Mouse (Mus musculus): ENCODE results near the gene Shc3. TPM values are rescaled to one million over a fixed set of nuclear protein-coding genes. Genes with fewer than 3 reads are reported as not detected.

Gene Shc3
- total and polyA plus RNA-seq, 3 experiments: 0.15 to 0.40 TPM; not detected in 1

- no peak for TF ChIP-seq CHD1 (IDR thresholded peaks at IDR 0.05; ENCODE audit: low read depth, low read length)
- no peak for TF ChIP-seq PAX5 (IDR thresholded peaks at IDR 0.05; ENCODE audit: low read length)
- no peak for TF ChIP-seq ZKSCAN1 (IDR thresholded peaks at IDR 0.05; ENCODE audit: borderline replicate concordance, low read depth, low read length)
- TF ChIP-seq NRF1 (IDR thresholded peaks at IDR 0.05; ENCODE audit: low read depth, low read length): no peak
- no peak for TF ChIP-seq POLR2AphosphoS2 (IDR thresholded peaks at IDR 0.05; ENCODE audit: low read depth, low read length)
- TF ChIP-seq HCFC1 (IDR thresholded peaks at IDR 0.05; ENCODE audit: low read depth, low read length): no peak
- TF ChIP-seq ELF1 (IDR thresholded peaks at IDR 0.05; ENCODE audit: low read depth, low read length): no peak
- no peak for TF ChIP-seq ZNF384 (IDR thresholded peaks at IDR 0.05; ENCODE audit: low read depth, low read length)
- no peak for TF ChIP-seq USF2 (conservative IDR thresholded peaks at IDR 0.05; ENCODE audit: low read depth, low read length)
Observed at GRCm38 (mm10) chr13:51390398-51390797, 178.8 kb downstream of the Shc3 start.

GRCm38 (mm10) chr13:51387908-51388307 lies 181.3 kb downstream of the Shc3 start:
- in situ Hi-C loops (cut with MboI; ENCODE audit: low pct_ligation_motif_present, low pct_unique_long_range_greater_than_20kb, low sequenced_read_pairs): no loop called here
- H3K27ac ChIP-seq (ENCODE audit: insufficient read depth, low read depth): peak overlapping the region; percentile 79
- H3K27me3 ChIP-seq (replicated peaks): no peaks in the 10 kb centered on the region
- peak overlapping the region; percentile 69 for H3K4me2 ChIP-seq (ENCODE audit: insufficient read depth, low read depth, poor library complexity, severe bottlenecking)
- H3K4me1 ChIP-seq (ENCODE audit: control insufficient read depth in 1 of 2, insufficient read depth in 2 of 2): peaks cover 48 to 72% of the 10 kb centered on the region in 2 experiments
- H3K9ac ChIP-seq (ENCODE audit: insufficient read depth, low read depth): no peak overlapping the region
- no peaks in the 10 kb centered on the region for H3K36me3 ChIP-seq (replicated peaks in 1 of 2; ENCODE audit: control insufficient read depth in 1 of 2, insufficient read depth in 1 of 2, low read length in 1 of 2)
- H3K4me3 ChIP-seq (replicated peaks in 1 of 3; ENCODE audit: low read depth in 2 of 3, low read length in 2 of 3, poor library complexity in 1 of 3): no peak overlapping the region
- H3K9me3 ChIP-seq (replicated peaks; ENCODE audit: low read length): peaks cover 4% of the 10 kb centered on the region
- peak; percentile 95 for DNase-seq (ENCODE audit: extremely low read depth)
- no peaks in the 10 kb centered on the region for H3K79me2 ChIP-seq (replicated peaks; ENCODE audit: control insufficient read depth, extremely low read depth, insufficient read depth, poor library complexity, severe bottlenecking)
- dilution Hi-C loops (cut with MboI; ENCODE audit: extremely low pct_ligation_motif_present, extremely low pct_unique_long_range_greater_than_20kb, low sequenced_read_pairs): no loop called here
- TF ChIP-seq TCF12 (IDR thresholded peaks at IDR 0.05; ENCODE audit: low read depth, low read length) (peak; percentile 93), CHD1 (IDR thresholded peaks at IDR 0.05; ENCODE audit: low read depth, low read length) (no peak), POLR2AphosphoS2 (IDR thresholded peaks at IDR 0.05; ENCODE audit: low read depth, low read length) (no peak), MYC (IDR thresholded peaks at IDR 0.05; ENCODE audit: low read depth, low read length) (peak; percentile 15; the same call in 1 of the 2 replicates), MAFK (IDR thresholded peaks at IDR 0.05; ENCODE audit: insufficient replicate concordance, low read length) (no peak; the same call in 1 of the 2 replicates), KAT2A (IDR thresholded peaks at IDR 0.05; ENCODE audit: insufficient replicate concordance, low read length) (0 out of 2 replicates have a peak, but pooled peaks have one; percentile 33), USF1 (IDR thresholded peaks at IDR 0.05; ENCODE audit: low read depth, low read length) (no peak), ZMIZ1 (IDR thresholded peaks at IDR 0.05; ENCODE audit: low read depth, low read length) (no peak), ZKSCAN1 (IDR thresholded peaks at IDR 0.05; ENCODE audit: borderline replicate concordance, low read depth, low read length) (no peak), CTCF (conservative IDR thresholded peaks at IDR 0.05 in 1 of 2, IDR thresholded peaks at IDR 0.05 in 1 of 2; ENCODE audit: low read depth in 2 of 2, low read length in 2 of 2) (peak in 1 of 2 experiments; percentile 22; a peak in 1 of 4 replicates), EP300 (IDR thresholded peaks at IDR 0.05; ENCODE audit: low read length) (peak; percentile 88), ETS1 (conservative IDR thresholded peaks at IDR 0.05; ENCODE audit: low read depth, low read length) (peak; percentile 94), MAX (IDR thresholded peaks at IDR 0.05; ENCODE audit: low read length) (no peak), IRF4 (IDR thresholded peaks at IDR 0.05; ENCODE audit: low read depth, low read length) (peak; percentile 85), ZNF384 (IDR thresholded peaks at IDR 0.05; ENCODE audit: low read depth, low read length) (0 out of 2 replicates have a peak, but pooled peaks have one; percentile 24), TBP (conservative IDR thresholded peaks at IDR 0.05; ENCODE audit: low read depth, low read length) (peak; percentile 46; the same call in 1 of the 2 replicates), NRF1 (IDR thresholded peaks at IDR 0.05; ENCODE audit: low read depth, low read length) (0 out of 2 replicates have a peak, but pooled peaks have one; percentile 5), SMC3 (IDR thresholded peaks at IDR 0.05; ENCODE audit: low read depth, low read length) (0 out of 2 replicates have a peak, but pooled peaks have one; percentile 4), JUND (conservative IDR thresholded peaks at IDR 0.05; ENCODE audit: low read depth, low read length) (no peak), SIN3A (IDR thresholded peaks at IDR 0.05; ENCODE audit: low read length) (peak; percentile 81), BHLHE40 (IDR thresholded peaks at IDR 0.05; ENCODE audit: low read depth, low read length) (peak; percentile 83), JUN (IDR thresholded peaks at IDR 0.05; ENCODE audit: insufficient read depth, low read depth, low read length) (no peak), PAX5 (IDR thresholded peaks at IDR 0.05; ENCODE audit: low read length) (no peak), POLR2A (IDR thresholded peaks at IDR 0.05; ENCODE audit: low read depth, low read length) (no peak), HCFC1 (IDR thresholded peaks at IDR 0.05; ENCODE audit: low read depth, low read length) (no peak), GABPA (IDR thresholded peaks at IDR 0.05; ENCODE audit: insufficient replicate concordance, low read depth, low read length) (no peak), RCOR1 (conservative IDR thresholded peaks at IDR 0.05; ENCODE audit: low read depth, low read length) (no peak; the same call in 1 of the 2 replicates), ZC3H11A (IDR thresholded peaks at IDR 0.05; ENCODE audit: low read depth, low read length) (no peak), ELF1 (IDR thresholded peaks at IDR 0.05; ENCODE audit: low read depth, low read length) (peak; percentile 41; the same call in 1 of the 2 replicates), UBTF (IDR thresholded peaks at IDR 0.05; ENCODE audit: low read depth, low read length) (no peak)

More at GRCm38 (mm10) chr13:51390398-51390797, 178.8 kb downstream of the Shc3 start:
- H3K27ac ChIP-seq (ENCODE audit: insufficient read depth, low read depth): peak overlapping the region; percentile 80
- no peaks in the 10 kb centered on the region for H3K27me3 ChIP-seq (replicated peaks)
- H3K9me3 ChIP-seq (replicated peaks; ENCODE audit: low read length): peaks cover 15% of the 10 kb centered on the region
- dilution Hi-C loops (cut with MboI; ENCODE audit: extremely low pct_ligation_motif_present, extremely low pct_unique_long_range_greater_than_20kb, low sequenced_read_pairs) (no loop called here), in situ Hi-C loops (cut with MboI; ENCODE audit: low pct_ligation_motif_present, low pct_unique_long_range_greater_than_20kb, low sequenced_read_pairs) (loop anchor here (5.0 kb wide), 1 partner anchor 68 kb away; no protein-coding TSS in a partner anchor)
- no peak overlapping the region; the same call in 1 of the 2 replicates for H3K9ac ChIP-seq (ENCODE audit: insufficient read depth, low read depth)
- peaks cover 48 to 75% of the 10 kb centered on the region in 2 experiments for H3K4me1 ChIP-seq (ENCODE audit: control insufficient read depth in 1 of 2, insufficient read depth in 2 of 2)
- H3K4me2 ChIP-seq (ENCODE audit: insufficient read depth, low read depth, poor library complexity, severe bottlenecking): no peak overlapping the region
- H3K36me3 ChIP-seq (replicated peaks in 1 of 2; ENCODE audit: control insufficient read depth in 1 of 2, insufficient read depth in 1 of 2, low read length in 1 of 2): no peaks in the 10 kb centered on the region
- peak overlapping the region in 1 of 3 experiments; percentile 38 for H3K4me3 ChIP-seq (replicated peaks in 1 of 3; ENCODE audit: low read depth in 2 of 3, low read length in 2 of 3, poor library complexity in 1 of 3)
- H3K79me2 ChIP-seq (replicated peaks; ENCODE audit: control insufficient read depth, extremely low read depth, insufficient read depth, poor library complexity, severe bottlenecking): no peaks in the 10 kb centered on the region
- no peak for DNase-seq (ENCODE audit: extremely low read depth)

Measured in CH12.LX (cell line).